Mouse (Mus musculus) forebrain, embryonic 11.5 days (tissue): Measurements from ENCODE around the gene Agrn. TPM values are rescaled to one million over a fixed set of nuclear protein-coding genes. Genes with fewer than 3 reads are reported as not detected.
A peak's percentile ranks its signal among the peaks of the same experiment; 100 is the strongest.

Experiments
- ATAC-seq: fragments of 200-750 bp; cut with Nextera tagmentation; replicated peaks from 2 replicates; pipeline ENCODE4 v1.8.0; 2017; ENCODE audit warnings: moderate TSS enrichment; ENCODE audit not compliant: low FRiP score
- DNase-seq: peaks from one replicate; pipeline ENCODE4 v3.0.0-alpha.2; 2017; ENCODE audit warnings: low spot score
- H3K27ac ChIP-seq: fragments of 300-500 bp; sonication (generic); 2 replicates; pipeline ENCODE4 v1.5.1; 2014; ENCODE audit warnings: low read depth, low read length
- H3K27me3 ChIP-seq: fragments of 300-500 bp; sonication (generic); 2 replicates; pipeline ENCODE4 v1.6.1; 2014; ENCODE audit warnings: mild to moderate bottlenecking, low read length, mixed read lengths; ENCODE audit not compliant: control insufficient read depth, insufficient read depth
- H3K36me3 ChIP-seq: fragments of 300-500 bp; sonication (generic); 2 replicates; pipeline ENCODE4 v1.6.1; 2014; ENCODE audit warnings: mild to moderate bottlenecking, low read length, moderate library complexity, mixed read lengths; ENCODE audit not compliant: control insufficient read depth, insufficient read depth
- H3K4me1 ChIP-seq: fragments of 300-500 bp; sonication (generic); replicated peaks from 2 replicates; pipeline ENCODE4 v1.6.1; 2014; ENCODE audit warnings: low read length, mixed read lengths; ENCODE audit not compliant: control insufficient read depth, insufficient read depth
- H3K4me2 ChIP-seq: fragments of 300-500 bp; sonication (generic); 2 replicates; pipeline ENCODE4 v1.6.1; 2014; ENCODE audit warnings: low read depth, mild to moderate bottlenecking, low read length, moderate library complexity, mixed read lengths; ENCODE audit not compliant: severe bottlenecking
- H3K4me3 ChIP-seq: fragments of 300-500 bp; sonication (generic); 2 replicates; pipeline ENCODE4 v1.5.1; 2014; ENCODE audit warnings: low read depth, low read length
- H3K9ac ChIP-seq: fragments of 300-500 bp; sonication (generic); 2 replicates; pipeline ENCODE4 v1.6.1; 2014; ENCODE audit warnings: low read length
- H3K9me3 ChIP-seq: fragments of 300-500 bp; sonication (generic); 2 replicates; pipeline ENCODE4 v1.6.1; 2016; ENCODE audit warnings: low read length, mixed read lengths; ENCODE audit not compliant: control insufficient read depth
- WGBS: fragments of 180-500 bp; shearing (Covaris S2); extraction: QIAGEN DNeasy Blood & Tissue Kit; methylation state at CpG from one replicate; pipeline ENCODE4 v1.1.7; 2014; 5-methylcytosine and 5-hydroxymethylcytosine counted together
- polyA plus RNA-seq: library from polyadenylated mRNA; unstranded; fragments of >200 nt; fragmentation: Nextera tagmentation; extraction: Ambion mirVana; gene quantifications from 2 replicates; pipeline ENCODE4 v1.2.1, GENCODE M21; 2014

The Agrn gene
- polyA plus RNA-seq, 1 experiment from 2014 or later, result 108 TPM

GRCm38 (mm10) chr4:156195927-156196870 is 1.1 kb downstream of the Agrn start:
- Histone ChIP-seq H3K9me3 (no peaks in the 10 kb centered on the region), H3K27ac (peak overlapping the region; percentile 42; the same call in 1 of the 2 replicates), H3K27me3 (no peaks in the 10 kb centered on the region), H3K4me2 (peak overlapping the region; percentile 70), H3K4me1 (peaks cover 39% of the 10 kb centered on the region), H3K4me3 (peak overlapping the region; percentile 89), H3K36me3 (no peaks in the 10 kb centered on the region; the same call in 1 of the 2 replicates), H3K9ac (peak overlapping the region; percentile 90)
- WGBS, result 4% methylated on average over 35 of the region's 35 CpGs
- DNase-seq, result peak; percentile 82
- ATAC-seq, result no peak

- no peak overlapping the region for H3K27ac ChIP-seq
- H3K9me3 ChIP-seq, result no peaks in the 10 kb centered on the region
- 0 out of 2 replicates have a peak overlapping the region, but pooled peaks have one; percentile 18 for H3K4me2 ChIP-seq
- peaks cover 55% of the 10 kb centered on the region for H3K4me1 ChIP-seq
- H3K27me3 ChIP-seq, result no peaks in the 10 kb centered on the region
- no peak overlapping the region for H3K4me3 ChIP-seq
- 32% methylated on average over 6 of the region's 6 CpGs for WGBS
- H3K9ac ChIP-seq, result no peak overlapping the region
- DNase-seq (no peak), ATAC-seq (no peak)
- no peaks in the 10 kb centered on the region; the same call in 1 of the 2 replicates for H3K36me3 ChIP-seq
Measured at GRCm38 (mm10) chr4:156194346-156194745, 2.9 kb downstream of the Agrn start.

GRCm38 (mm10) chr4:156193906-156194305 is 3.4 kb downstream of the Agrn start:
- ATAC-seq, result no peak
- no peak for DNase-seq
- Histone ChIP-seq H3K27ac (no peak overlapping the region), H3K4me3 (no peak overlapping the region), H3K9ac (no peak overlapping the region), H3K36me3 (no peaks in the 10 kb centered on the region; the same call in 1 of the 2 replicates), H3K4me1 (peaks cover 59% of the 10 kb centered on the region), H3K9me3 (no peaks in the 10 kb centered on the region), H3K4me2 (no peak overlapping the region), H3K27me3 (no peaks in the 10 kb centered on the region)
- WGBS, result 68% methylated on average over 5 of the region's 5 CpGs

- ATAC-seq (no peak), DNase-seq (no peak)
- Histone ChIP-seq H3K27me3 (no peaks in the 10 kb centered on the region), H3K9ac (no peak overlapping the region), H3K4me2 (no peak overlapping the region), H3K36me3 (no peaks in the 10 kb centered on the region; the same call in 1 of the 2 replicates), H3K4me3 (no peak overlapping the region), H3K27ac (no peak overlapping the region), H3K9me3 (no peaks in the 10 kb centered on the region), H3K4me1 (peaks cover 65% of the 10 kb centered on the region)
- 25% methylated on average over 2 of the region's 2 CpGs for WGBS
Measured at GRCm38 (mm10) chr4:156193200-156193590, 4.1 kb downstream of the Agrn start.

- no peak overlapping the region for H3K9ac ChIP-seq
- DNase-seq (no peak), ATAC-seq (no peak)
- no peak overlapping the region for H3K4me3 ChIP-seq
- H3K27me3 ChIP-seq, result no peaks in the 10 kb centered on the region
- no peak overlapping the region for H3K4me2 ChIP-seq
- H3K4me1 ChIP-seq, result peaks cover 70% of the 10 kb centered on the region
- H3K9me3 ChIP-seq, result no peaks in the 10 kb centered on the region
- no peak overlapping the region for H3K27ac ChIP-seq
- H3K36me3 ChIP-seq, result no peaks in the 10 kb centered on the region; the same call in 1 of the 2 replicates
- WGBS, result 57% methylated on average over 8 of the region's 8 CpGs
Measured at GRCm38 (mm10) chr4:156192421-156193199, 4.7 kb downstream of the Agrn start.

GRCm38 (mm10) chr4:156188811-156189323 is 8.4 kb downstream of the Agrn start:
- Histone ChIP-seq H3K4me2 (peak overlapping the region; percentile 19; the same call in 1 of the 2 replicates), H3K9me3 (no peaks in the 10 kb centered on the region), H3K36me3 (peaks cover 2% of the 10 kb centered on the region; the same call in 1 of the 2 replicates), H3K27ac (peak overlapping the region; percentile 90), H3K4me3 (no peak overlapping the region), H3K4me1 (peaks cover 69% of the 10 kb centered on the region), H3K9ac (peak overlapping the region; percentile 36), H3K27me3 (no peaks in the 10 kb centered on the region)
- ATAC-seq, result peak; percentile 56
- WGBS, result 4% methylated on average over 6 of the region's 6 CpGs
- peak; percentile 78 for DNase-seq

- H3K36me3 ChIP-seq, result peaks cover 2% of the 10 kb centered on the region; the same call in 1 of the 2 replicates
- DNase-seq (no peak), ATAC-seq (0 out of 2 replicates have a peak, but pooled peaks have one; percentile 1)
- no peaks in the 10 kb centered on the region for H3K9me3 ChIP-seq
- no peak overlapping the region for H3K4me3 ChIP-seq
- H3K4me2 ChIP-seq, result peak overlapping the region; percentile 19; the same call in 1 of the 2 replicates
- no peaks in the 10 kb centered on the region for H3K27me3 ChIP-seq
- peak overlapping the region; percentile 90 for H3K27ac ChIP-seq
- 30% methylated on average over 5 of the region's 5 CpGs for WGBS
- H3K4me1 ChIP-seq, result peaks cover 64% of the 10 kb centered on the region
- H3K9ac ChIP-seq, result peak overlapping the region; percentile 25
Measured at GRCm38 (mm10) chr4:156188162-156188810, 9.0 kb downstream of the Agrn start.
